Mouse (Mus musculus) forebrain, embryonic 11.5 days (tissue): ENCODE results near the gene Car11. TPM values are rescaled to one million over a fixed set of nuclear protein-coding genes. Genes with fewer than 3 reads are reported as not detected.
A peak's percentile ranks its signal among the peaks of the same experiment; 100 is the strongest.

Experiments used
- ATAC-seq: fragments of 200-750 bp; cut with Nextera tagmentation; replicated peaks from 2 replicates; pipeline ENCODE4 v1.8.0; 2017; ENCODE audit warnings: moderate TSS enrichment; ENCODE audit not compliant: low FRiP score
- DNase-seq: peaks from one replicate; pipeline ENCODE4 v3.0.0-alpha.2; 2017; ENCODE audit warnings: low spot score
- H3K27ac ChIP-seq: fragments of 300-500 bp; sonication (generic); 2 replicates; pipeline ENCODE4 v1.5.1; 2014; ENCODE audit warnings: low read depth, low read length
- H3K27me3 ChIP-seq: fragments of 300-500 bp; sonication (generic); 2 replicates; pipeline ENCODE4 v1.6.1; 2014; ENCODE audit warnings: mild to moderate bottlenecking, low read length, mixed read lengths; ENCODE audit not compliant: control insufficient read depth, insufficient read depth
- H3K36me3 ChIP-seq: fragments of 300-500 bp; sonication (generic); 2 replicates; pipeline ENCODE4 v1.6.1; 2014; ENCODE audit warnings: mild to moderate bottlenecking, low read length, moderate library complexity, mixed read lengths; ENCODE audit not compliant: control insufficient read depth, insufficient read depth
- H3K4me1 ChIP-seq: fragments of 300-500 bp; sonication (generic); replicated peaks from 2 replicates; pipeline ENCODE4 v1.6.1; 2014; ENCODE audit warnings: low read length, mixed read lengths; ENCODE audit not compliant: control insufficient read depth, insufficient read depth
- H3K4me2 ChIP-seq: fragments of 300-500 bp; sonication (generic); 2 replicates; pipeline ENCODE4 v1.6.1; 2014; ENCODE audit warnings: low read depth, mild to moderate bottlenecking, low read length, moderate library complexity, mixed read lengths; ENCODE audit not compliant: severe bottlenecking
- H3K4me3 ChIP-seq: fragments of 300-500 bp; sonication (generic); 2 replicates; pipeline ENCODE4 v1.5.1; 2014; ENCODE audit warnings: low read depth, low read length
- H3K9ac ChIP-seq: fragments of 300-500 bp; sonication (generic); 2 replicates; pipeline ENCODE4 v1.6.1; 2014; ENCODE audit warnings: low read length
- H3K9me3 ChIP-seq: fragments of 300-500 bp; sonication (generic); 2 replicates; pipeline ENCODE4 v1.6.1; 2016; ENCODE audit warnings: low read length, mixed read lengths; ENCODE audit not compliant: control insufficient read depth
- WGBS: fragments of 180-500 bp; shearing (Covaris S2); extraction: QIAGEN DNeasy Blood & Tissue Kit; methylation state at CpG from one replicate; pipeline ENCODE4 v1.1.7; 2014; 5-methylcytosine and 5-hydroxymethylcytosine counted together
- polyA plus RNA-seq: library from polyadenylated mRNA; unstranded; fragments of >200 nt; fragmentation: Nextera tagmentation; extraction: Ambion mirVana; gene quantifications from 2 replicates; pipeline ENCODE4 v1.2.1, GENCODE M21; 2014

The Car11 gene
- polyA plus RNA-seq, 1 experiment from 2014 or later, result 3.6 TPM

- Histone ChIP-seq H3K36me3 (no peaks in the 10 kb centered on the region), H3K27ac (no peak overlapping the region), H3K27me3 (no peaks in the 10 kb centered on the region), H3K4me3 (no peak overlapping the region), H3K4me1 (no peaks in the 10 kb centered on the region), H3K9me3 (no peaks in the 10 kb centered on the region), H3K9ac (no peak overlapping the region), H3K4me2 (no peak overlapping the region)
- WGBS, result 96% methylated on average over 9 of the region's 9 CpGs
- ATAC-seq (no peak), DNase-seq (no peak)
Observed at GRCm38 (mm10) chr7:45668921-45669320, 30.7 kb upstream of the Car11 start.

DNA sequence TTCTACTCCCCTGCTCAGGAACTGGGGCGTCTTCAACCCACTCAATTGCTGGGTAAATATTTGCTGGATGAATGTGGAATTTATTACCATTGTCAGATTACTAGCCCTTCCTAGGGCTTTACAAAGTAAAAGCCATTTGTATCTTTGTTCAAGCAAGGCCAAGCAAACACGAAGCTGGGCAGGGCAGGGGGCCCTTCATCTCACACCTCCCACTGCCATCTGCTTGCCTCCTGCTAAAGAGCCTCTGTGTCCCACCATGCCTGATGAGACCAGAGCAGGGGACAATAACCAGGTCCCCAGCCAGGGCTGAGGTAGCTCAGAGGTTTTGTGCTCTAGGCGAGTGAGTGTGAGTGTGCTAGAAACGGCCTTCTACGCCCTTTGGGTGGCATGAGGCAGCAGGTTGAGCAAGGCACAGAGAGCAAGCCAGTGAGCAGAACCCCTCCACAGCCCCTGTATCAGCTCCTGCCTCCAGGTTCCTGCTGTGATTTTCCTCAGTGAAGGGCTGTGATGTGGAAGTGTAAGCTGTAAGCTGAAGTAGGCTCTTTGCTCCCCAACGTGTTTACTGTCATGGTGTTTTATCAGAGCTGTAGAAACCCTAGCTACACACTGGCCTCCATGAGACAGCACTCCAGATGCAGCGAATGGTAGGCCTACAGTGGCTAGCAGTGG, 21.9 kb upstream of the Car11 start:
- Histone ChIP-seq H3K9me3 (no peaks in the 10 kb centered on the region), H3K4me2 (no peak overlapping the region), H3K4me1 (no peaks in the 10 kb centered on the region; the same call in 1 of the 2 replicates), H3K4me3 (no peak overlapping the region), H3K36me3 (no peaks in the 10 kb centered on the region), H3K9ac (no peak overlapping the region), H3K27me3 (no peaks in the 10 kb centered on the region), H3K27ac (no peak overlapping the region)
- ATAC-seq (no peak), DNase-seq (no peak)
- 85% methylated on average over 7 of the region's 7 CpGs for WGBS

GRCm38 (mm10) chr7:45678513-45678912, 21.1 kb upstream of the Car11 start:
- no peak overlapping the region for H3K9ac ChIP-seq
- ATAC-seq (no peak), DNase-seq (no peak)
- H3K9me3 ChIP-seq, result no peaks in the 10 kb centered on the region
- H3K27ac ChIP-seq, result no peak overlapping the region
- H3K4me2 ChIP-seq, result no peak overlapping the region
- no peak overlapping the region for H3K4me3 ChIP-seq
- 89% methylated on average over 14 of the region's 14 CpGs for WGBS
- H3K36me3 ChIP-seq, result no peaks in the 10 kb centered on the region
- H3K27me3 ChIP-seq, result no peaks in the 10 kb centered on the region
- no peaks in the 10 kb centered on the region; the same call in 1 of the 2 replicates for H3K4me1 ChIP-seq

- Histone ChIP-seq H3K27ac (no peak overlapping the region), H3K4me3 (no peak overlapping the region), H3K36me3 (no peaks in the 10 kb centered on the region), H3K9me3 (no peaks in the 10 kb centered on the region), H3K27me3 (no peaks in the 10 kb centered on the region), H3K4me2 (no peak overlapping the region), H3K9ac (no peak overlapping the region), H3K4me1 (no peaks in the 10 kb centered on the region; the same call in 1 of the 2 replicates)
- DNase-seq (no peak), ATAC-seq (no peak)
- 65% methylated on average over 14 of the region's 14 CpGs for WGBS
Observed at GRCm38 (mm10) chr7:45679966-45680621, 19.5 kb upstream of the Car11 start.

DNA sequence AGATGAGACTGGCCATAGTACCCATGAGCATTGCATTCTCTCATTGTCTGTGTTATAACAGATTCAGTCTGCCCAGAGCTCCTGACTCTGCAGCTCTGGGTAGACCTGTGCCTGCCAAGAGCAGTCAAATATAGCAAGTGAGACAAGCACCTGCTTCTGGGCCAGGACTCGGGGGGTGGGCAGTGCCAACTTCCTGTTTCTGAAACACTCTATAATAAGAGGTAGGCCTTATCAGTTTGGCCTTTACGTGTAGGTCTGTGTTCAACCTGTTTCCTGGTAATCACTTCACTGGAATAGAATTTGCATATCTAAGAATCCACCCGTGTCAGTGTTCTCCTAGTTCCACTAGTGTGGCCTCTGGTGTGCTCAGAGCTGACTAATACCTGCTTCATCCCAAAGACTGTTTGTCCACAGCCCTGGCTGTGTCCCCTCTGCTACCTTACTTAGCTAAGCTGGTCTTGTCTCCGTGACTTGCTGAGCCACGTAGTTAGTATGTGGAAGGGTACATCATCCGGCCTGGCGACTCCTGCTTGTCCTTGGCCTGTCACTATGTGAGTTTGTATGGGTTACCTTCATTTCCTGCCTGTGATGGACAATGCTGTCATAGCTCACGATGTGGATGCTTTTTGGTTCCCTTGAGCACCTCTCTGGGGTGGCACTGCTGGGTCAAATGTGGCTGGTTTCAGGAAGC, 18.5 kb upstream of the Car11 start:
- DNase-seq (no peak), ATAC-seq (no peak)
- H3K9ac ChIP-seq, result no peak overlapping the region
- no peaks in the 10 kb centered on the region; the same call in 1 of the 2 replicates for H3K4me1 ChIP-seq
- no peaks in the 10 kb centered on the region for H3K9me3 ChIP-seq
- no peaks in the 10 kb centered on the region for H3K36me3 ChIP-seq
- H3K27ac ChIP-seq, result no peak overlapping the region
- no peak overlapping the region for H3K4me2 ChIP-seq
- no peaks in the 10 kb centered on the region for H3K27me3 ChIP-seq
- 87% methylated on average over 8 of the region's 8 CpGs for WGBS
- H3K4me3 ChIP-seq, result no peak overlapping the region

DNA sequence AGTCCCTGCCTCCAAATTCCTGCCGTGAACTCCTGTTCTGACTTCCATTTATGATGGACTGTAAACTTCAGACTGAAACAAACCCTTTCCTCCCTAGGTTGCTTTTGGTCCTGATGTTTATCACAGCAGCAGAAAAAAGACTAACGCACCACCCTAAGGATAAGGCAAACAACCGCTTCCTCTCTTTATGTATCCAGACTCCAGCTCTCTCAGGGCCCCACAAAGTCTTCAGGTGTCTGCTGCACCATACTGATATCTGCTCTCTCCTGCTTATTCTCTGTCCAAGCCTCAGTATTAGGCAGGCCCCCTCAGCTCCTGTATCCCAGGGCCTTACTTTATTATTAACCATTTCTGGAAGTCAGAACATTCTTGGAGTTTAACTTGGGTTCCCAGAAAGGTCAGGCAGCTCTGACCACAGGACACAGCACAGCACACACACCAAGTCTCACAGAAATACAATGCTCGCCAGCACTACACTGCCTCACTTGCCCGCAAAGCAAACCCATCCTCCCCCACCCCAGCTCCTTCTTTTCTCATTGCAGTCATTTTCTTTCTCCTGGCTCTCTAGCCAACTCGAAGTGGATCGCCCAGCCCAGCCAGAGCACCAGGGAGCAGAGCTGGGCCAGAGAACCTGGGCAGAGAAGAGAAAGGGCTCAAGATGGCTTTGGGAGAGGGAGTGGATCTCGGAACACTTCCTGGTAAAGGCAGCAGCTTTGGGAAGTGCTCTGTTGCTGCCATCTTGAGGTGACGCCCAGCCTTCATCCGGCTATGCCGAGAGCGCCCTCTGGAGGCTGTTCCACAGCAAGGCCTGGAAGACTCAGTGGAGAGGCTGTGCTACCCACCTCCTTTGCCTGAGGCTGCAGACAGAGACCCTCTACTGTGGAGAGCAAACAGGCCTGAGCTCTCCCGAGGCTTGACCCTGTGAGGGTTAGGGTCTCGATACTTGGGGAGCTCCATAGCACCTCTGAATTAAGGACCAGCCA, 17.2 kb upstream of the Car11 start:
- Histone ChIP-seq H3K4me3 (peak overlapping the region; percentile 11; the same call in 1 of the 2 replicates), H3K27me3 (no peaks in the 10 kb centered on the region), H3K36me3 (no peaks in the 10 kb centered on the region), H3K9me3 (no peaks in the 10 kb centered on the region), H3K27ac (no peak overlapping the region), H3K9ac (peak overlapping the region; percentile 54), H3K4me2 (peak overlapping the region; percentile 26; the same call in 1 of the 2 replicates), H3K4me1 (no peaks in the 10 kb centered on the region; the same call in 1 of the 2 replicates)
- ATAC-seq, result peak; percentile 87
- DNase-seq, result peak; percentile 95
- WGBS, result 31% methylated on average over 14 of the region's 14 CpGs

DNA sequence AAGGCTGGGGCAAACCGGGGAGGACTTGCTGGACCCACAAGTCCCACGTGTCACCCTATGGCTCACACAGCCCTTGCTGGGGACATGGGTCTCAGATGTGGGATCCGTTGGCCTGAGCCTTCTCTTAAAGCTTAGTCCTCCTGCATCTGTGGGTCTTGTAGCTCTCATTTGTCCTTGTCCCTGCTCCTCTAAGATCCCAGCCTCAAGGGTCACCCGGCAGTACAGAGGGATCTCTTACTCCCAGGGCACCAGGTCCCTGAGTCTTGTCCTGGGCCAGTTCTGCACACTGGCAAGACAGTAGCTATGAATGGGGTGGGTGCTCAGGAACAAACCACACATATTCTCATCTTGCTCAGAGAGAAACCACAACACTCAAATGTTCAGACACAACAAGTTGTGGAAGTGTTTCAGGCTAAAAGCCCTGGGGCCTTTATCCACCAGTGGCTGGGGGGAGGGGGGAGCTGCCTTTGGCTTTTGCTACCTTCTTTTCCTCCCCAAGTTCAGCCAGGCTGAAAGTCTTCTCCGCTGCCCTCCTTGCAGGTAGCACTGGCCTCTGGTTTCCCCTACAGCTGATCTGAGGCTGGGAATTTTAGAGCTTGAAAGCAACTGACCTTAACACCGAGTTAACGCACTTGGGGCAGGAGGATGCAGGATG, 16.1 kb upstream of the Car11 start, which contains the start of gene Ntn5:
TSS of gene Ntn5 (plus strand) at position 627 of the 655 bp plus-strand sequence.
- ATAC-seq (no peak), DNase-seq (no peak)
- WGBS, result 79% methylated on average over 7 of the region's 7 CpGs
- no peaks in the 10 kb centered on the region for H3K27me3 ChIP-seq
- no peak within 1 kb of the TSS for H3K27ac ChIP-seq
- no peaks in the 10 kb centered on the region for H3K36me3 ChIP-seq
- peak within 1 kb of the TSS; percentile 20; the same call in 1 of the 2 replicates for H3K9ac ChIP-seq
- H3K4me2 ChIP-seq, result peak within 1 kb of the TSS; percentile 26; the same call in 1 of the 2 replicates
- H3K4me1 ChIP-seq, result no peaks in the 10 kb centered on the region; the same call in 1 of the 2 replicates
- no peak within 1 kb of the TSS for H3K4me3 ChIP-seq
- H3K9me3 ChIP-seq, result no peaks in the 10 kb centered on the region
